Mouse (Mus musculus): ENCODE results near the gene Gm17416.

Gm17416 gene

DNA sequence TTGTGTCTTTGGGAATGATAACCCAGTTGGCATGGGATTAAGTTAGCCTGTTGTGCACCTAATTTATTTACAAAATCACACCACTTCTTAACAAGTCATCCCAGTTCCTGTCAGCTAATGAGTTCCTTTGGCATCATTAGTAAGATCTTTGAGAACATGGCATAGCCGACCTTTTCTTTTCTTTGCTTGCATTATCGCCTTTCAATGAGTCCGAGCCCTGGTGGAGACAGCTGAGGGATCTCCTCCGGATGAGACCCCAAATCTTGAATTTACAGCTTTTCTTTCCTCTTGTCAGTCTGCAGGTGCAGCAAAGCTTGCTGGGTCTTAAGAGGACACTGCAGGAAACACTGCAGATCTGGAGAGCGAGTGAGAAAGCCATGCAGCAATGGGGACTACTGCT lies at the start of gene Gm17416:
Gene Gm17416, plus strand, starts transcription at position 301 of the 400 bp plus-strand sequence.
- in situ Hi-C loops (cut with MboI; ENCODE audit: unreplicated experiment in 2 of 2) = no loop called here

DNA sequence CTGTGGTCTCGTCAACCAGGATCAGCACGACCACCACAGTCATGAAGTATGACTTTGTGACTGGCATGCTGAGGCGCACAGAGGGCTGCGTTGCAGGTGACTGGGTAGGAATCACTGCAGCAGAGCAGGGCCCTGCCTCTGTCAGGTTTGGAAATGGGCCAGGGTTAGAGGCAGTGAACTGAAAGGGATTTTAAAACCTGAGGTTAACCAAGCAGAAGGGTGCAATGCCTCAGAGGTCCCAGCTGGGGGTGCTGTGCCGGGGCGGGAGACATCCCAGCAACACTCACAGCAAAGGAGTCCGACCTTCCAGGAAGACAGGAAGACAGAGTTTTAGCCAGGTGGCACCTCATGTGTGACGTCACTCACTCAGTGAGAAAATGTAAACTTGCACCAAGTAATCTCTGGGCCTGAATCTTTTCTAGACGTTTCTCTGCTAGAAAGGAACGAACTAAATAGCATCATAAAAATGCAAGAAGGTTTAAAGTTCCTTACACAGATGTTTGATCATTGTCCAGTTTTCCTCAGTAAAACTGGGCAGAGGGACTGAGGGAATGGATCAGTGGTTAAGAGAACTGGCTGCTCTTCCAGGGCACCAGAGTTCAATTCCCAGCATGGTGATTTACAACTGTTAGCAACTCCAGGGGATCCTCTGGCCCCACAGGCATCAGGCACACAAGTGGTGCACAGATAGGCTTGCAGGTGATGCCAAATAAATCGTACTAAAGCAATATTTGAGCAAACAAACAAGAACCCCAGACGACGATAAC lies 29.0 kb upstream of the Gm17416 start, which contains the start of gene Defb29:
Gene Defb29, minus strand, starts transcription at position 155 of the 767 bp plus-strand sequence.
- in situ Hi-C loops (cut with MboI; ENCODE audit: unreplicated experiment in 2 of 2) = no loop called here

DNA sequence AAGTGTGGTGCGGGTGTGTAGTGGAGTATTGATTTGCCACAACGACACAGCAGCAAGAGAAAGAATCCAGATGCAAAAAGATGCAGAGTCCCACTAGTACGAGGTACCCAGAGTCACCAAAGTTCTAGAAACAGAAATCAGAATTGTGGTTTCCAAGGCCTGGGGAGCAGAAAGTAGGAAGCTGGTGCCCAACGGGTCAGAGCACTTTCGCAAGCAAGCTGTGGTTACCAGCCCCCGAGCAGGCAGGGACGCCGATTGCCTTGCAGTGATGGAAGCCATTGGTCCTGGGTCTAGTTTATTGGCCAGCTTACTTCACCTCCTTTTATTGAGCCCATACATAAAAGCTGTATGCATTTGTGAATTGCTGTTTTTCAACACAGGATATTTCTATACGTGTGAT lies 27.2 kb upstream of the Gm17416 start:
- in situ Hi-C loops (cut with MboI; ENCODE audit: unreplicated experiment in 2 of 2) = no loop called here

GRCm38 (mm10) chr2:152542897-152543296 lies 26.2 kb upstream of the Gm17416 start:
- in situ Hi-C loops (cut with MboI; ENCODE audit: unreplicated experiment in 2 of 2) = no loop called here

- in situ Hi-C loops (cut with MboI; ENCODE audit: unreplicated experiment in 2 of 2) = no loop called here
Observed at GRCm38 (mm10) chr2:152543478-152543877, 25.7 kb upstream of the Gm17416 start.

GRCm38 (mm10) chr2:152544691-152545090 lies 24.4 kb upstream of the Gm17416 start:
- in situ Hi-C loops (cut with MboI; ENCODE audit: unreplicated experiment in 2 of 2) = no loop called here

GRCm38 (mm10) chr2:152548124-152548523 lies 21.0 kb upstream of the Gm17416 start:
- in situ Hi-C loops (cut with MboI; ENCODE audit: unreplicated experiment in 2 of 2) = no loop called here

DNA sequence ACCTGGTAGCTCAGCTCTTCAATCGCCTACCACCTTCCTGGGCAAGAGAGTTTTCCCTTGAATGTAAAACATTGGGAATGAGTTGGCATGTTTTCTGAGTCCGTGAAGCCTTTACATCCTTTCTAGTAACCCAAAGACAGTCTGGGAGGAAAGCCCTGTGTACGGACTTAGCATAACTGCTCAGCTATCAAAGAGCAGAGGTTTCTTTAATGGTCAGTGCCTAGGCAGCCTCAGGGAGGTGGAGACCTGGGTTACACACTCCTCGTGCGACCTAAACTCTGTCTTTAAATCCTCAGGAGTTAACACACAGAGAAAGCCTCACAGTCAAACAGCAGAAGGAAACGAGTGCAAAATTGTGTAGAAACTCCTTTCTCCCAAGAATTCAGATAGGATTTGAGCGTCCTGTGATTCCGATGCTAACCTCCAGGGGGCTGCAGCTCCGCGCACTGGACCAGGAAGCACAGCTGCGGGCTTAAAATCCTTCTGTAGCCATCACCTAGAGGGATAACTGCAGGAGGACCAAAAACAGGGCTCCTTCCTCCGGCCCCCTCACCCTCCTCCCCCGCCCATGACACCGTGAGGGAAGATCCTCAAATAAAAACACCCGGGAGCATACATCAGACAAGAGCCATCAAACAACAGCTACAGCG lies 15.2 kb upstream of the Gm17416 start:
- in situ Hi-C loops (cut with MboI; ENCODE audit: unreplicated experiment in 2 of 2) = no loop called here

DNA sequence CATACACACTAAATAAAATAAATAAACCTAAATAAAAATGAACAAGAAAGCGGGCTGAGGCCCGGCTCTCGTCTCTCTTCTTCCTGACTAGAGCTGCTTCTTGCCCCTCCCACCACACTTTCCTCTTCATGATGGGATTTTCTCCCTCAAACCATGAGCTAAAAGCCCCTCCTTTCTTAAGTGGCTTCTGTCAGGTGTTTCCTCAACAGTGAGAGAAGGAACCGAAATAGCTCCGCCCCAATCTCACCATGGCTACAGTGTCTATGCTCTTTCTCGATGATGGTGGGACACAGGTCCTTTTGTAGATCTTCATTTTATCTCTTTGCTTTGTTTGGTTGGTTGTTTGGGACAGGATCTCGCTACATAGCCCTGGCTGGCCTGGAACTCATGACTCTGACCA lies 12.5 kb upstream of the Gm17416 start:
- in situ Hi-C loops (cut with MboI; ENCODE audit: unreplicated experiment in 2 of 2) = no loop called here

GRCm38 (mm10) chr2:152569881-152570280 lies 743 bp downstream of the Gm17416 start:
- in situ Hi-C loops (cut with MboI; ENCODE audit: unreplicated experiment in 2 of 2) = no loop called here

DNA sequence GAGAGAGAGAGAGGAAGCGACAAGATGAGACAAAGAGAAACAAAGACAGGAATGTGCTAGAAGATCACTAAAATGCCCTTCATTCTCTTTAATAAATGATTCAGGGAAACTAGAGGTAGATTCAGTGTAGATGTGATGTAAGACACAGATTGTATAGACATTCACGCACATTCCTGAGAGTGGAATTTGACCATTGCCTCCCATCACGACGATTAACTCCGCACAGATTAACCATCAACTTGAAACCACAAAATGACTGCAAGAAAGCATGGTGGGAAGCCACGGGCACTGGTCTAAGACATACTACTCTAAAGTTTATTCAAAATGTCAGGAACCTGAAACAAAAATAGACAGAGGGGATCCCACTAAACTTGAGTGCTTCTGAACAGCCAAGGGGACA lies 1.2 kb downstream of the Gm17416 start:
- in situ Hi-C loops (cut with MboI; ENCODE audit: unreplicated experiment in 2 of 2) = no loop called here

GRCm38 (mm10) chr2:152572114-152572794 lies 3.1 kb downstream of the Gm17416 start, which contains the start of gene Defb21:
Gene Defb21 (plus strand): TSS chr2:152572744.
- in situ Hi-C loops (cut with MboI; ENCODE audit: unreplicated experiment in 2 of 2) = no loop called here

- in situ Hi-C loops (cut with MboI; ENCODE audit: unreplicated experiment in 2 of 2) = no loop called here
Observed at GRCm38 (mm10) chr2:152573484-152573883, 4.3 kb downstream of the Gm17416 start.

GRCm38 (mm10) chr2:152580107-152580506 lies 11.0 kb downstream of the Gm17416 start, which contains the start of gene Defb19:
Gene Defb19 (minus strand): TSS chr2:152580312.
- in situ Hi-C loops (cut with MboI; ENCODE audit: unreplicated experiment in 2 of 2) = no loop called here

DNA sequence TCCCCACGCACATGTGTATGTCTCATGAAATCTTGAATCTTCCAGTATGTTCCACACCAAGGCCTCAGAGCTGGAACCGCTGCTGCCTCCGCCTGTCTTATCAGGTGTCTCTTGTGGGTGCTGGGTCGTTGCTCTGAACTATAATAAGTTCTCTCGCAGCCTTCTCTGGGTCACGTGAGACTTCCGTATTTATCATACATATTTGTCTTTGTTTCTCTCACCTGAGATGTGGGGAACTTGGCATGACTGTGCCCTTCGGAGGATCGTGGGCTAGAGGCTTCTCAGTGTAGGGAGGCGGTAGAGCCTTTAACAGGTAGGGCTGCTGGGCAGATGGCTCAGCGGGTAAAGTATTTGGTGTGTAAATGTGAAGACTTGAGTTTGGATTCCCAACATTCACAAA lies 11.5 kb downstream of the Gm17416 start:
- in situ Hi-C loops (cut with MboI; ENCODE audit: unreplicated experiment in 2 of 2) = no loop called here

DNA sequence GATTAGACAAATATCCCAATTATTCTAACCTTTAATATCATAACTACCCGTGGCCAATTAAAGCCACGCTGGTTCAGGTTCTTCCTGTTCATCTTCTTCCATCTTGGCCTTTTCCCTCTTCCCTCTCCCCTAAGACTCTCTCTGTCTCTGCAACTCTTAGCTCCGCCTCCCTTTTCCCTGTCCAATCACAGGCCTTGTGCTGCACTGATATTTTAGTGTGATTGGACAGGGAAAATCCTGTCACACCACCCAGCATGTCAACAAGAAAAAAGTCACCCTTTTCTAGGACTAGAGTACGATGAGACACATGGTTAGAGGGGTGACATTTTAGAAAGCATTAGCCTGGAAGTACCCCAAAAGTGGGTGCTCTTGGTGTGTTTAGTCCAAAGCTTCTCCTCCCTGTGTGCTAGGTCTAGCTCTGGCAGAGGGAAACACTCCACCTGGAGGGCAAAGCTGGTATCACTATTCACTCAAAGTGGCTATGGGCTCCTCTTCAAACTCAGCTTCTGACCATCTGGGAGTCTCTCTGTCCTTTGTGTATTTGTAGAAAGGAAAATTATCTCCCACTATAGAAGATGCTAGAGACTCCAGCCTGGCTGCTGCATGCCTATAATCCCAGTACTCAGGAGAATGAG lies 17.9 kb downstream of the Gm17416 start:
- in situ Hi-C loops (cut with MboI; ENCODE audit: unreplicated experiment in 2 of 2) = no loop called here

DNA sequence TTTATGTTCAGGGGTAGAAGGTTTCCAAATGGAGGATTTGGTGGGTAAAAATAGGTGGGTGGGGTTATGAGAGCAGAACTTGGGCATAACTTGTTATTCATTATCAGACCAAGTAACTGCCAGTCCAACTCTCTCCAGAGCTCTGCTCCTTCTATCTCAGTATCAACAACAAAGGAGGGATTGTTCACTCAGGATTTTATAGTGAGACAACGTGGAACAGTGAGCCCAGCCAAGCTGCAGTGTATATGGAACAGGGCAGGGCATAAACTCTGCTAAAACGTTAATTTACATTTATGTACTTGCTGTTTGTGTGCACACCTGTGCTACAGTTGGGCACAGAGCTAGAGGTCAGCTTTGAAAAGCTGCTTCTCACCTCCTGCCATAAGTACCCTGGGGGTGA lies 19.3 kb downstream of the Gm17416 start:
- in situ Hi-C loops (cut with MboI; ENCODE audit: unreplicated experiment in 2 of 2) = no loop called here

DNA sequence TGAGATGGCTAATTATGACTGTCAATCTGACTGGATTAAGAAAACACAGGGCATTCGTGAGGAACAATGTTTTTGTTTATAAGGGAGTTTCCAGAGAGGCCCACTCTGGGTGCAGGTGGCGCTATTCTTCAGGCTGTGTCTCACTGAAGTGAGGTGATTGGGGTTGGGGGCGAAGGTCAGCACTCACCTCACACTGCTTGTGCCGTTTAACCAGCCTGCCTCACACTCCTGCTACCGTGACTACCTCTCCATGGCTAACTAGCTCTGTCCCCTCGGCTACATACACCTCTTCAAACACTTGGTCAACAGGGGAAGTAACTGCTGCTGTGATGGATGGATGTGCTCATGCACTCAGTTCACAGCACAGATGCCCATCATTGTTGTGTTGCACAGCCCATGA lies 19.9 kb downstream of the Gm17416 start:
- in situ Hi-C loops (cut with MboI; ENCODE audit: unreplicated experiment in 2 of 2) = no loop called here

DNA sequence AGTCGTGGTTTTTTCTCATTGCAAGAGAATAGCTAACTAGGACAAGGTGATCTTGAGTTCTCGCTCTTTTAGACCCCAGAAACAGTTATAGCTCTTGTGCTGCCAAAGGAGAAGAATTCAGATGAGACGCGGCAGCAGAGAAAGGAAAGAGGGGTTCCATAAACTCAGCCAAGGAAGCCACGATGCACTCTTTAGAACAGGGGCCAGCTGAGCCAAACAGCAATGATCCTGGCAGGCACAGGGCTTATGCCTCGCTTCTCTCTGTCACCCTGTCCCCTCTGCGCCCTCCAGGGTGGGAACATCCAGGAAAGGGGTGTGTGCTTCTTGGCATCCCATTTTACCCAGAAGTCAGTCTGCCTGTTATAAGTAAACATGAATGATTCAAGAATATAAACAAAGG lies 30.2 kb downstream of the Gm17416 start, which contains the start of gene Defb45:
Gene Defb45, minus strand, starts transcription at position 101 of the 400 bp plus-strand sequence.
- in situ Hi-C loops (cut with MboI; ENCODE audit: unreplicated experiment in 2 of 2) = no loop called here

GRCm38 (mm10) chr2:152600076-152600475 lies 30.9 kb downstream of the Gm17416 start:
- in situ Hi-C loops (cut with MboI; ENCODE audit: unreplicated experiment in 2 of 2) = no loop called here

Measured in v-Abl transformed pro-B cells (cell line).